Mouse (Mus musculus) heart, postnatal 25 days (tissue): ENCODE data around the gene Sp6. TPM values are rescaled to one million over a fixed set of nuclear protein-coding genes. Genes with fewer than 3 reads are reported as not detected.

Experiments used
- DNase-seq: peaks from one replicate; pipeline ENCODE4 v3.0.0; 2022; ENCODE audit warnings: low spot score
- intact Hi-C: fragments of 180-260 bp; cut with DNase I; formaldehyde crosslinking; loops from one replicate; pipeline ENCODE4 v1.15.1; 2025
- total RNA-seq, 2 experiments: library from RNA; stranded (reverse); gene quantifications; 2 replicates each; pipeline ENCODE4 v1.2.3; 2021

The Sp6 gene
- under 1 TPM; 0.11 to 0.29 TPM for total RNA-seq

DNA sequence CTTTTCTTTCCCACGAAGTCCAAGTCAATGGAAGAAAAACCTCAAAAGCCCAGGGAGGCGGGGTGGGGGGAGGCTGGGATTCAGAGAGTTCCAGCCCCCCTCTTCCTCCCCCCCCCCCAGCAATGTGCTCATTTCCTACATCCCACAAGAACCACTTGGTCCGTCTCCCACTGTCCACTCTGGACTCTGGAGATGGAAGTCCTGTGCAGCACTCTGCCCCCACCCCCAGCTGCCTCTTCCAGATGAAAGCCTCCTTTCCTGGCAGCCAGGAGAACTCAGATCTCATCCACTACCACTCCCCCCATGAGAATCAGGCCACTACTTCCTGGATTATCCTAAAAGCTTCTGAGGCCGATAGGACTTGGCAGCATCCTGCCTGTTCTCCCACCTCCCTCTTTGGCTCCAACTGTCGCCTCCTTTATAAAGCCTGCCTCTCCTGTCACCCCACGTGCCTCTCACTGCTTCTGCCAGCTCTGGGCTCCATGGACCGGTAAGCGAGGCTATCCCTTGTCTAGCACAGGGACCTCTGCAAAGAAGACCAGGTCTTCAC is at the start of gene Sp6:
Gene Sp6, plus strand, starts transcription at position 274 of the 550 bp plus-strand sequence.
- intact Hi-C loops, result no loop called here
- DNase-seq, result no peak

DNA sequence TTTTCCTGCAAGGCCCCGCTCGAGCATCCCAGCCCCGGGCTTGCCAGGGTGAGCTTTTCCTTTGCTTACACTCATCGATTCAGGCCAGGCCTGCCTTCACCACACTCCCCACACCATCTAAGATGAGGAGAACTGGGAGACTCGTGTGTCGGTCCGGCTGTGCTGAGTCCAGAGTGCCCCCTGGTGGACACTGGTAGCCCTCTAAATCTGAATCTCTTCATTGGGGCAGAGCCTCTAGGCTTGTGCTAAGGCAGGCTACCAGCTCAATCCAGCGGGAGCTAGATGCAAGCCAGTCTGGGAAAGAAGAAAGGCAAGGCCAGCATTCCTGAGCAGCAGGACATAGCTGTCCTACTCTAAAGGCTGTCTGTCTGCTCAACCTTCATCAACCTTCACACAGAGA is 49.6 kb upstream of the Sp6 start:
- intact Hi-C loops, result loop anchor here (2.0 to 5.0 kb wide), 2 partner anchors 47 to 96 kb away; partner anchors contain the start of gene Cdk5rap3
- peak; percentile 66 for DNase-seq

DNA sequence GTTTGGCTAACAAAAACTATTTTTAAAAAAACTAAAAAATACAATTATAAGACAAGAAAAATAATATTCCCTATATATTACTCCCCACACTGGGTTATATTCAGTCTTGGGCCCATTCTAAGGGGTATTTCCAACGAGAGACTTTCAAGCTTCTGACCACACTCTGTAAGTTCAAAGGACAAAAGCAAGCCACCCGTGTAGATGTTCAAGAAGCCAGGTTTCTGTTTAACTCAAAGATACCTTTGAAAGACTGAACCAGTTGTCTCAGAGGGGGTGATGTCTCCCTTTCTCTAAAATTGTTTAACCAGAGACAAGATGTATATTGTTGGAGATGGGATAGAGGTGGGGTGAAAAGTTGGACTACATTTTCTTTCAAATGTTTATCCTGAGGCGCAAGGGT is 47.0 kb upstream of the Sp6 start:
- intact Hi-C loops, result no loop called here
- no peak for DNase-seq

DNA sequence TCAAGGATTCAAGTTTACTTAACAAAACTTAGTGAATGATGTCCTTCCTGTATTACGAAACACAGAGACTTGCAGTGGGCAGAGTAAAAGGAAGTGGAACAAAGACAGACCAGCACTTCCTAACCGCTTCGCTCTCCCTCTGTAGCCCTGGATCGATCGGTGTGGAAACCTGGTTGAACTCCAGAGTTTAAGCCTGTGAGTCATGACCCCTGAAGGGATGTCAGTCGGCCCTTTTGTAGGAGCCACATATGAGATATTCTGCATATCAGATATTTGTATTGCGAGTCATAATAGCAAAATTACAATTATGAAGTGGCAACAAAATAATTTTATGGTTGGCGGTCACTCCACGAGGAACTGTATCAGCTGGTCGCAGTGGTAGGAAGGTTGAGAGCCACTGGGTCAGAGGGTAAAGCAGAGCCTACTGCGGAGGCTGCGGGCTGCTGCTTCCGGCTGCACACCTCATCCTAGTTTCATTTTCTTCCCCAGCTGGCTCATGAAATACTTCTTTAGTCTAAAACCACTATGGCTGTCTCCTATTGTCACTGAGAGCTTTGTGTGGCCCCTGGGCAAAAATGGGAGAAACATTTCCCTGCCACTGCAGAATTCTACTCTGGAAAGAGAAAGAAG is 46.2 kb upstream of the Sp6 start:
- no peak for DNase-seq
- intact Hi-C loops, result no loop called here

DNA sequence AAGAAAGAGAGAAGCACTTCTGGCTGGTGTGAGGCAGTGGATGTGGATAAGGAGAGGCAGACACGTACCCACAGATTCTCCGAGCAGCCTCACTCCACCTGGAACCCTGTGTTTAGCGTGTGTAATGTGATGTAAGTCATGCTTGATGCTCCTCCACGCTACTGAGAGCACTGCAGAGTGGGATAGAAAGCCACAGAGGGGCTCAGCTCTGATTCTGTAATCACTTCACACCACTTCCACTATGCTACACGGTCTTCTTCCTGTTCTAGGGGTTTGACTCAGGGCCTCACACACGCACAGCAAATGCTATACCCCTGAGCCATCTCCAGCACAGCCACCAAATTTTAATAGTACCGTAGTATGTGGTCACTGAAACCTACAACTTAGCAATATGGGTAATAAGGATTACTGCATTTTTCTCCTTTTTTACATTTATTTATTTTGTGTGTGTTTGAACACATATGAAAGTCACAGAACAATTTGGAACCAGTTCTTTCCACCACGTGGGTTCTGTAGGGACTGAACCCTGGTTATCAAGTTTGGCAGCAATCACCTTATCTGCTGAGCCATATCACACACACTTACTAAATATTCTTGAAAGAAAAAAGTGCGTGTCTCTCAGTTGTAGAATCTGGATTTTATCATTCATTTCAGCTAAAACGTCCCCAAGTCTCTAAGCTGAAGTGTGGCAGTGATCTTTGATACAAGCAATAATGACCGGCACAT is 45.5 kb upstream of the Sp6 start:
- DNase-seq, result no peak
- intact Hi-C loops, result no loop called here

DNA sequence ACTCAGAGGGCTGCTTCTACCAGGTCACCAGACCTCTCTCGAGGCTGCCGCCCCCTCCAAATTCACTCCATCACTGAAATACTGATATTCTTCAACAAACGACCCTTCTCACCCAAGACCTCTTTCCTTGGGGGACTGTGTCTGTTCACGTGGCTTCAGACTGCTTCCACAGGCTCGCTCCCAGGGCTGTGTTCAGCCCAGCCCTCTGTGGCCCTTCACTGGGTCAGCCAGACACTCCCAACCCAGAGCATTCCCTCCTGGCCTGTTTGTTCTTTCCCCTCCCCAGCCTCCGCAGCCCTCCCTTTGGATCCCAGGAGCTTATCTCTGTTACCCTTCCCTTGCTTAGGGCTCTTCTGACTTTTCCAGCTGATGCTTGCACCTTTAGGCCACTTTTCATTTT is 44.7 kb upstream of the Sp6 start:
- intact Hi-C loops, result no loop called here
- peak; percentile 34 for DNase-seq

DNA sequence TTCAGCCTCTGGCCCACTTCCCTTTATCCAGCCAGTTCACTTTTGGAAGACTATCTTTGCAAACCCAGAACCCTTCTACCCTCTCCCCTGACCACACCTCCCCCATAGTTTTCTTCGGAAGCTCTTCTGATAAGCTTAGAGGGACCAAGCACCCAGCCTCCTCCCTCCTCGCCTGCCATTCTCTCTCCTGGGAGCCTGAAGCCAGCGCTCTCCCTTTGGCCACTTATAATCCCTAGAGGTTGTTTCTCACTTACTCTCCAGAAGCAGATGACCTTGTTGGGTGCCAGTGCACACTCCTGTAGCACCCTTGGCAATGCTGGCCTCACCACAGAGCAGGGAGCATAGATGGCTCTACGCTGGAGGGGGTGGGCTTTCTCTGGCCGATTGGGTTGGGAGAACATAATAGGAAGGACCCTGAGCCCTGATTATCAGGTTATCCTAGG is 43.9 kb upstream of the Sp6 start:
- no peak for DNase-seq
- intact Hi-C loops, result no loop called here

GRCm38 (mm10) chr11:96969746-96970145 is 43.4 kb upstream of the Sp6 start:
- peak; percentile 73 for DNase-seq
- intact Hi-C loops, result no loop called here

- intact Hi-C loops, result no loop called here
Observed at GRCm38 (mm10) chr11:96970341-96970740, 42.9 kb upstream of the Sp6 start.

DNA sequence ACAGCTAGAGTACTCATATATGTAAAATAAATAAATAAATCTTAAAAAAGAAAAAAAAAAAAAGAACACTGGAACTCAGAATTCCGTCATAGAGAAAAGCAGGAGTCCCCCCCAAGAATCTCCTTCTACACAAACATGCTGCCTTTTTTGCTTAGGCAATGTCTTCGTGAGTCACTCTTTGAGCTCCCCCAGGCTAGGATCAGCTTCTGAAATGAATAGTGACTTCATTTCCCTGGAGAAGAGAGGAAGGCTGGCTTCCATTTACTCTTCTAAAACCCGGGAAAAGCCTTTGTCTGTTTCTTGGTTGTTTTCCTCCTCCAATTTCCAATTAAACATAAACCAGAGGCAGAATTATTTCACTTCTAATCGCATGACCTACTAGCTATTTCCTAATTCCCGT is 40.3 kb upstream of the Sp6 start:
- intact Hi-C loops, result no loop called here
- no peak for DNase-seq

More at GRCm38 (mm10) chr11:96970341-96970740, 42.9 kb upstream of the Sp6 start:
- DNase-seq, result no peak

- DNase-seq, result no peak
- intact Hi-C loops, result no loop called here
Observed at GRCm38 (mm10) chr11:96973426-96973964, 39.7 kb upstream of the Sp6 start.

GRCm38 (mm10) chr11:96974813-96975212 is 38.4 kb upstream of the Sp6 start:
- intact Hi-C loops, result no loop called here
- no peak for DNase-seq

- intact Hi-C loops, result no loop called here
- no peak for DNase-seq
Observed at GRCm38 (mm10) chr11:96975511-96976378, 37.4 kb upstream of the Sp6 start.

DNA sequence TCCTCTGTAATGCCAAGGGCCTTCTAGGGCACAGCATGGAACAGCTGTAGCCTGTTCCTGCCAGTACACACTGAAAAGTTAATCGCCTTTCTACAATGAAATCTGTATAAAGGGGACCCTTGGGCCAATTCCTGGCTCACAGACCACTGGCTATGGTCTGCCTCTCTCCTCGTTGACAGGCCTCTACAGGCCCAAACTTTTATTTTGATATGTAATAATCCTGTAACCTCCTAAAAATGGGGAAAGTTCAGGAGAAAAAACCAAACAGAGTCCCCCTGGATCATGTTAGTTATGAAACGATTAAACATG is 36.9 kb upstream of the Sp6 start:
- intact Hi-C loops, result no loop called here
- no peak for DNase-seq

DNA sequence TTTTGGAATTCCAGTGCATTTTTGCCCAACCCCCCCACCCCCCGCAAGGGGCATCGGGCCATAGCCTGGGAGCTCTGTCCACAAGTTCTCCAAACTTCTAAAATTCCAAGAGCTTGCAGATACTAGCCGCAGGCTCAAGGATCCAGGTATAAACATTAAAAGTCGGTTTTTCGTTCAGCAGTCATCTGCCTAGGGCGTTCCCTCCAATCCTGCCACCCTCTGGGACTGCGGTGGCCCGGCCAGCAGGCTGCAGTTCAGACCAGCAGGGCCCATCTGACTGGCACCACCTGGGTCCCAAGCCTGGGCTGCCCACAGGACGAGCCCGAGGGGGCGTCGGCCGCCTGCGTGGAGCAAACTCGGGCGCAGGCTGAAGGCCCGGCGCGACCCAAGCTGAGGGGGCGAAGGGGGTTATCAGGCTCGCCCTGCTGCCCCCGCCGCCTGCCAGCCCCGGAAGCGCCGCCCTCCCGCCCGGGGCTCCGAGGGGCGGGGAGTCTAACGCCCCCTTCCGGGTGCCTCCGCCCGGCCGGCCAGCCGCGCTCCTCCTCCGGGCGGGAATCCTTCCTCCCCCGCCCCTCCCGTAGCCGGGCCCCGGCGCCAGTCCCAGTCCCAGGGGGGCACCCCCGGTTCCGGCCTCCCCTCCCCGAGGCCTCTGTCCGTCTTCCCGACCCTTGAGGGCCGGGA is 36.1 kb upstream of the Sp6 start:
- peak; percentile 83 for DNase-seq
- intact Hi-C loops, result no loop called here

- intact Hi-C loops, result no loop called here
- DNase-seq, result peak; percentile 100
Observed at GRCm38 (mm10) chr11:96977606-96978400, 35.4 kb upstream of the Sp6 start.

- intact Hi-C loops, result no loop called here
- DNase-seq, result no peak
Observed at GRCm38 (mm10) chr11:96978401-96979246, 34.6 kb upstream of the Sp6 start.

GRCm38 (mm10) chr11:96979329-96979728 is 33.9 kb upstream of the Sp6 start:
- intact Hi-C loops, result no loop called here
- DNase-seq, result no peak
